Mouse (Mus musculus): ENCODE data around the gene Sat2. TPM values are rescaled to one million over a fixed set of nuclear protein-coding genes. Genes with fewer than 3 reads are reported as not detected.

Sat2 gene
- polyA plus RNA-seq, 1 experiment from 2014 or later = 24.1 TPM

GRCm38 (mm10) chr11:69654760-69655159, 32.9 kb downstream of the Sat2 start:
- peak overlapping the region; percentile 26; the same call in 1 of the 2 replicates for H3K9ac ChIP-seq
- peak overlapping the region; percentile 55; the same call in 1 of the 2 replicates for H3K27ac ChIP-seq
- no peaks in the 10 kb centered on the region for H3K27me3 ChIP-seq
- peaks cover 24% of the 10 kb centered on the region for H3K4me1 ChIP-seq
- WGBS = 24% methylated on average over 9 of the region's 9 CpGs
- H3K36me3 ChIP-seq = peaks cover 82% of the 10 kb centered on the region
- H3K4me3 ChIP-seq = no peak overlapping the region
- no peaks in the 10 kb centered on the region for H3K9me3 ChIP-seq
- H3K4me2 ChIP-seq (replicated peaks) = no peak overlapping the region
- ATAC-seq (ENCODE audit: low FRiP score, low read depth) = no peak

GRCm38 (mm10) chr11:69655264-69656064, 33.6 kb downstream of the Sat2 start, which contains the start of gene Sox15:
Sox15 (plus strand) TSS chr11:69655314.
- Histone ChIP-seq H3K4me1 (peaks cover 24% of the 10 kb centered on the region), H3K9ac (peak within 1 kb of the TSS; percentile 39), H3K4me2 (replicated peaks) (peak within 1 kb of the TSS; percentile 36), H3K27me3 (no peaks in the 10 kb centered on the region), H3K27ac (peak within 1 kb of the TSS; percentile 55; the same call in 1 of the 2 replicates), H3K4me3 (no peak within 1 kb of the TSS), H3K36me3 (peaks cover 81% of the 10 kb centered on the region), H3K9me3 (no peaks in the 10 kb centered on the region)
- ATAC-seq (ENCODE audit: low FRiP score, low read depth) = peak; percentile 79
- 18% methylated on average over 34 of the region's 34 CpGs for WGBS

GRCm38 (mm10) chr11:69656065-69656455, 34.2 kb downstream of the Sat2 start:
- Histone ChIP-seq H3K4me1 (peaks cover 24% of the 10 kb centered on the region), H3K27me3 (no peaks in the 10 kb centered on the region), H3K9me3 (no peaks in the 10 kb centered on the region), H3K4me3 (no peak overlapping the region), H3K9ac (peak overlapping the region; percentile 31; the same call in 1 of the 2 replicates), H3K4me2 (replicated peaks) (peak overlapping the region; percentile 19; the same call in 1 of the 2 replicates), H3K36me3 (peaks cover 75% of the 10 kb centered on the region), H3K27ac (no peak overlapping the region; the same call in 1 of the 2 replicates)
- no peak for ATAC-seq (ENCODE audit: low FRiP score, low read depth)
- 79% methylated on average over 5 of the region's 5 CpGs for WGBS

GRCm38 (mm10) chr11:69656617-69657461, 35.0 kb downstream of the Sat2 start:
- Histone ChIP-seq H3K4me1 (peaks cover 32% of the 10 kb centered on the region), H3K9me3 (no peaks in the 10 kb centered on the region), H3K27me3 (no peaks in the 10 kb centered on the region), H3K4me3 (no peak overlapping the region; the same call in 1 of the 2 replicates), H3K4me2 (replicated peaks) (peak overlapping the region; percentile 14; the same call in 1 of the 2 replicates), H3K9ac (0 out of 2 replicates have a peak overlapping the region, but pooled peaks have one; percentile 4), H3K36me3 (peaks cover 68% of the 10 kb centered on the region), H3K27ac (peak overlapping the region; percentile 11; the same call in 1 of the 2 replicates)
- 77% methylated on average over 10 of the region's 10 CpGs for WGBS
- no peak for ATAC-seq (ENCODE audit: low FRiP score, low read depth)

GRCm38 (mm10) chr11:69657462-69657881, 35.6 kb downstream of the Sat2 start:
- Histone ChIP-seq H3K4me1 (peaks cover 32% of the 10 kb centered on the region), H3K9me3 (no peaks in the 10 kb centered on the region), H3K4me3 (no peak overlapping the region; the same call in 1 of the 2 replicates), H3K27ac (no peak overlapping the region), H3K4me2 (replicated peaks) (no peak overlapping the region), H3K36me3 (peaks cover 61% of the 10 kb centered on the region), H3K9ac (no peak overlapping the region), H3K27me3 (no peaks in the 10 kb centered on the region)
- WGBS = 80% methylated on average over 15 of the region's 15 CpGs
- no peak for ATAC-seq (ENCODE audit: low FRiP score, low read depth)

GRCm38 (mm10) chr11:69661221-69661881, 39.5 kb downstream of the Sat2 start:
- WGBS = 82% methylated on average over 3 of the region's 3 CpGs
- H3K9ac ChIP-seq = peak overlapping the region; percentile 71

GRCm38 (mm10) chr11:69662213-69662966, 40.6 kb downstream of the Sat2 start, which contains the start of gene Mpdu1:
Mpdu1 (minus strand) TSS chr11:69662642.
- under 1% methylated on average over 48 of the region's 48 CpGs for WGBS
- Histone ChIP-seq H3K27ac (peak within 1 kb of the TSS; percentile 95), H3K36me3 (peaks cover 63% of the 10 kb centered on the region), H3K27me3 (no peaks in the 10 kb centered on the region), H3K4me2 (replicated peaks) (peak within 1 kb of the TSS; percentile 65), H3K9ac (peak within 1 kb of the TSS; percentile 71), H3K4me3 (peak within 1 kb of the TSS; percentile 57), H3K4me1 (peaks cover 14% of the 10 kb centered on the region), H3K9me3 (no peaks in the 10 kb centered on the region)
- peak; percentile 94 for ATAC-seq (ENCODE audit: low FRiP score, low read depth)

More at GRCm38 (mm10) chr11:69661221-69661881, 39.5 kb downstream of the Sat2 start:
- ATAC-seq (ENCODE audit: low FRiP score, low read depth) = no peak
- no peaks in the 10 kb centered on the region for H3K9me3 ChIP-seq
- peaks cover 66% of the 10 kb centered on the region for H3K36me3 ChIP-seq
- H3K4me2 ChIP-seq (replicated peaks) = peak overlapping the region; percentile 65
- peaks cover 19% of the 10 kb centered on the region for H3K4me1 ChIP-seq
- no peaks in the 10 kb centered on the region for H3K27me3 ChIP-seq
- peak overlapping the region; percentile 57 for H3K4me3 ChIP-seq
- peak overlapping the region; percentile 95; the same call in 1 of the 2 replicates for H3K27ac ChIP-seq

GRCm38 (mm10) chr11:69662967-69663671, 41.3 kb downstream of the Sat2 start:
- Histone ChIP-seq H3K27ac (peak overlapping the region; percentile 95), H3K9ac (peak overlapping the region; percentile 71), H3K27me3 (no peaks in the 10 kb centered on the region), H3K4me3 (peak overlapping the region; percentile 57), H3K36me3 (peaks cover 63% of the 10 kb centered on the region), H3K9me3 (no peaks in the 10 kb centered on the region), H3K4me1 (peaks cover 14% of the 10 kb centered on the region), H3K4me2 (replicated peaks) (peak overlapping the region; percentile 65)
- 69% methylated on average over 13 of the region's 13 CpGs for WGBS
- 0 out of 2 replicates have a peak, but pooled peaks have one; percentile 2 for ATAC-seq (ENCODE audit: low FRiP score, low read depth)

GRCm38 (mm10) chr11:69663795-69664194, 42.0 kb downstream of the Sat2 start:
- no peak overlapping the region for H3K4me3 ChIP-seq
- H3K9me3 ChIP-seq = no peaks in the 10 kb centered on the region
- ATAC-seq (ENCODE audit: low FRiP score, low read depth) = no peak
- H3K9ac ChIP-seq = no peak overlapping the region
- peak overlapping the region; percentile 65; the same call in 1 of the 2 replicates for H3K4me2 ChIP-seq (replicated peaks)
- H3K36me3 ChIP-seq = peaks cover 63% of the 10 kb centered on the region
- no peaks in the 10 kb centered on the region for H3K27me3 ChIP-seq
- WGBS = 88% methylated on average over 6 of the region's 6 CpGs
- H3K27ac ChIP-seq = peak overlapping the region; percentile 95; the same call in 1 of the 2 replicates
- H3K4me1 ChIP-seq = peaks cover 14% of the 10 kb centered on the region

GRCm38 (mm10) chr11:69664841-69665240, 43.0 kb downstream of the Sat2 start:
- Histone ChIP-seq H3K4me1 (peaks cover 22% of the 10 kb centered on the region), H3K4me3 (no peak overlapping the region), H3K36me3 (peaks cover 66% of the 10 kb centered on the region), H3K9me3 (no peaks in the 10 kb centered on the region), H3K4me2 (replicated peaks) (no peak overlapping the region), H3K9ac (no peak overlapping the region), H3K27me3 (no peaks in the 10 kb centered on the region), H3K27ac (no peak overlapping the region)
- WGBS = 94% methylated on average over 7 of the region's 7 CpGs
- no peak for ATAC-seq (ENCODE audit: low FRiP score, low read depth)

All from limb, embryonic 13.5 days (tissue).